Mouse (Mus musculus): ENCODE results near the gene Pced1a. TPM values are rescaled to one million over a fixed set of nuclear protein-coding genes. Genes with fewer than 3 reads are reported as not detected.

Pced1a gene
- polyA plus RNA-seq, 1 experiment from 2014 or later = 3.8 TPM

GRCm38 (mm10) chr2:130408194-130408593, 16.3 kb downstream of the Pced1a start:
- Histone ChIP-seq H3K4me1 (replicated peaks) (no peaks in the 10 kb centered on the region), H3K4me3 (replicated peaks) (no peak overlapping the region), H3K36me3 (no peaks in the 10 kb centered on the region), H3K4me2 (no peak overlapping the region), H3K9me3 (replicated peaks) (no peaks in the 10 kb centered on the region), H3K27ac (no peak overlapping the region), H3K27me3 (no peaks in the 10 kb centered on the region), H3K9ac (no peak overlapping the region)
- 31% methylated on average over 6 of the region's 6 CpGs for WGBS (ENCODE audit: insufficient replicate concordance)
- no peak for ATAC-seq (ENCODE audit: low read depth)
- no peak for DNase-seq

DNA sequence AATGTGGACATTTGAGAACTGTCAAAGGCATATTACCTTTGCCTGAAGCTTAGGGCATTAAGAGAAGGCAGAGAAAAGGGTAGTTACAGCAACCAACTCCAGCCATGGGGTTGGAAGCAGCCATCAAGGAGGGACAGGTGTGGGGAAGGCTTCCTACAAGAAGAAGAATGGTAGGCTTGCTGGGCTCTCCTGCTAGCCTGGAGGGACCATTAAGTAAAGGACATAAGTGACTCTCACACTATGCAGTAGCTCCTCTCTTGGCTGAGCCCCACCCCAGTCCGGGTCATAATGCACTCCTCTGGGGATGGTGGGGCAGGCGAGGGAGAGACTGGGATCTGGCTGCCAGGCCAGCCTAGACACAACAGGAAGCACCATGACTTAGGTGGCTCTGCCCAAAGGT, 18.3 kb downstream of the Pced1a start, which contains the start of gene Tmem239:
Gene Tmem239 (plus strand): TSS at position 301 of the 400 bp plus-strand sequence.
- ATAC-seq (ENCODE audit: low read depth) (no peak), DNase-seq (no peak)
- no peaks in the 10 kb centered on the region for H3K9me3 ChIP-seq (replicated peaks)
- no peak within 1 kb of the TSS for H3K9ac ChIP-seq
- H3K4me2 ChIP-seq = no peak within 1 kb of the TSS
- no peaks in the 10 kb centered on the region for H3K27me3 ChIP-seq
- 69% methylated on average over 2 of the region's 2 CpGs for WGBS (ENCODE audit: insufficient replicate concordance)
- no peaks in the 10 kb centered on the region for H3K36me3 ChIP-seq
- no peak within 1 kb of the TSS for H3K4me3 ChIP-seq (replicated peaks)
- no peak within 1 kb of the TSS for H3K27ac ChIP-seq
- H3K4me1 ChIP-seq (replicated peaks) = no peaks in the 10 kb centered on the region

DNA sequence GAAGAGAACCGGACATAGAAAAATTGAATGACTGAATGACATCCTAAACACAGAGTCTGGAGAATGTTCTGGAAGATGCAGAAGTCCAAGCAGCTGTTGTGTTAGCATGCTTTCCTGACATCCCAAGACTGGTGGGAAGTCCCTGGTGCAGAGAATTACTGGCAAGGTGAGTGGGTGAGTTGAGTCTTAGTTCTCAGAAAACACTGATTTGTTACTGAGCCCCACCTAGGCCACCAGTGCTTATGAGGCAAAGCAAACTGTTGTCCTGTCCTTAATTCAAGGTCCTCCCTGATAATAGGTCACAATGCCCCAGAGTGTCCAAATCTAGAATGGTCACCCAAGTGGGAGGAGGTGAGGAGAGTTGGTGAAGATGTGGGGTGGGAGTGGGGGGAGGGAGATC, 19.6 kb downstream of the Pced1a start, which contains the start of the genes Gm28372 and 1700020A23Rik:
Gene Gm28372 (plus strand): TSS at position 301 of the 400 bp plus-strand sequence.
Gene 1700020A23Rik (plus strand): TSS at position 321 of the 400 bp plus-strand sequence.
- no peak within 1 kb of the TSS for H3K9ac ChIP-seq
- ATAC-seq (ENCODE audit: low read depth) = no peak
- WGBS (ENCODE audit: insufficient replicate concordance) = 48% methylated on average over 1 of the region's 1 CpGs
- no peaks in the 10 kb centered on the region for H3K4me1 ChIP-seq (replicated peaks)
- DNase-seq = no peak
- H3K36me3 ChIP-seq = no peaks in the 10 kb centered on the region
- H3K4me3 ChIP-seq (replicated peaks) = no peak within 1 kb of the TSS
- 0 out of 2 replicates have a peak, but pooled peaks cover under 1% of the 10 kb centered on the region for H3K27me3 ChIP-seq
- no peak within 1 kb of the TSS for H3K27ac ChIP-seq
- H3K9me3 ChIP-seq (replicated peaks) = no peaks in the 10 kb centered on the region
- H3K4me2 ChIP-seq = no peak within 1 kb of the TSS

DNA sequence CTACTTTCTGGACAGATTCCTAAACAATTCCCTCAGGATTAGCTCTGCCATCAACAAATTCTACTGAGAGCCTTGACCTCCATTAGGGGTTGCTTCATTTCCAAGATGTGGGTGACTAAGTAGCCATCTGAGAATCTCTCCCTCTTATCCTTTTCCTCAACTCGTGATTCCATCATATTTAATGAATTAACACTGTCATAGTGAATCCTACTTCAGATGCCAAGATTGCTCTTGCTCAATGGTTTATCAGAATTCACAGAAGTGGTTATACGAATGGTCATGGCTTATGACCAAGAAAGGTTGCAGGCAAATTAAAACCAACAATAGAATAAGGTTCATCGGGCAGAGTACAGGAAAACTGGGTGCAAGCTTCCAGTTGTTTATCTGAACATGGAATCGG, 22.6 kb downstream of the Pced1a start:
- no peaks in the 10 kb centered on the region for H3K36me3 ChIP-seq
- H3K4me3 ChIP-seq (replicated peaks) = no peak overlapping the region
- no peak overlapping the region for H3K9ac ChIP-seq
- H3K27ac ChIP-seq = no peak overlapping the region
- DNase-seq (no peak), ATAC-seq (ENCODE audit: low read depth) (no peak)
- H3K4me2 ChIP-seq = no peak overlapping the region
- WGBS (ENCODE audit: insufficient replicate concordance) = 61% methylated on average over 4 of the region's 4 CpGs
- peaks cover 29% of the 10 kb centered on the region for H3K27me3 ChIP-seq
- H3K4me1 ChIP-seq (replicated peaks) = peaks cover 14% of the 10 kb centered on the region; the same call in 1 of the 2 replicates
- H3K9me3 ChIP-seq (replicated peaks) = no peaks in the 10 kb centered on the region

DNA sequence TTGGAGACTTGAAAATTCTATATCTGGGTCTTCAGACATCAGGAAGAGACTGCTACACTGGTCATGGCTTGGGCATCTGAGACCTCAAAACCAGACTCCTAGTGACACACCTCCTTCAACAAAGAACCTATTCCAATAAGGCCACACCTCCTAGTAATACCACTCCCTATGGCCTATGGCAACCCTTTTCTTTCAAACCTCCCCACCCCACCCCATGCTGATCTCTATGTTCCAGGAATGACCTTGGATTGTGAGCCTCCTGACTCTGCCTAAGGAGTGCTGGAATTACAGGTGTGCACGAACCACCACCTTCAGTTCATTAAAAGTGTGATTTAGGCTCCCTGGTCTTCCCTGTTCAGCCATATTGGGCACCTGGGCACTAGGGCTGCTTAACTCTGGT, 24.5 kb downstream of the Pced1a start:
- ATAC-seq (ENCODE audit: low read depth) = no peak
- H3K4me2 ChIP-seq = no peak overlapping the region
- H3K27me3 ChIP-seq = peaks cover 42% of the 10 kb centered on the region
- no peaks in the 10 kb centered on the region for H3K9me3 ChIP-seq (replicated peaks)
- H3K27ac ChIP-seq = no peak overlapping the region
- no peak for DNase-seq
- no peak overlapping the region for H3K9ac ChIP-seq
- H3K4me3 ChIP-seq (replicated peaks) = no peak overlapping the region
- H3K36me3 ChIP-seq = no peaks in the 10 kb centered on the region
- WGBS (ENCODE audit: insufficient replicate concordance) = 56% methylated on average over 1 of the region's 1 CpGs
- peaks cover 14% of the 10 kb centered on the region; the same call in 1 of the 2 replicates for H3K4me1 ChIP-seq (replicated peaks)

DNA sequence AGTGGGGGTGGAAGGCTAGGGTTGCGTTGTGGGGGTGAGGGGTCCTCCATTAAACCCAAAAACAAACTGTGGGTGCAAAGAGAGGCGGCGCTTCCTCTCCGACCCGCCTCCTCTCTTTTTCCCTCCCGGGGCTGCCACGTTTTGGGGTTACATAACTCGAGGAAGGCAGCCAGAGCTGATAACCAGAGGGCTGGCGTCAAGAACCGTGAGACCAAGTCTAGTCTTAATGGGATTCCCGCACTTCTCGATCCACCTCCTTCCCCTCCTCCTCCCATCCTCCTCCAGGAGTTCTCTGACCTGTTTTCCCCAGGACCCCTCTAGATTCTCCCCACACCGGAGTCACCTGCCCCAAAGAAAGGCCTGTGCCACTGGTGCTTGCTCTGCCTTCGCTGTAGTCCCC, 26.4 kb downstream of the Pced1a start:
- no peaks in the 10 kb centered on the region for H3K9me3 ChIP-seq (replicated peaks)
- H3K4me2 ChIP-seq = peak overlapping the region; percentile 65
- no peaks in the 10 kb centered on the region for H3K36me3 ChIP-seq
- H3K4me1 ChIP-seq (replicated peaks) = peaks cover 14% of the 10 kb centered on the region; the same call in 1 of the 2 replicates
- H3K27me3 ChIP-seq = peaks cover 42% of the 10 kb centered on the region
- DNase-seq (no peak), ATAC-seq (ENCODE audit: low read depth) (no peak)
- H3K27ac ChIP-seq = no peak overlapping the region
- 14% methylated on average over 14 of the region's 14 CpGs for WGBS (ENCODE audit: insufficient replicate concordance)
- H3K9ac ChIP-seq = no peak overlapping the region
- H3K4me3 ChIP-seq (replicated peaks) = peak overlapping the region; percentile 53; the same call in 1 of the 2 replicates

GRCm38 (mm10) chr2:130397186-130397985, 27.1 kb downstream of the Pced1a start, which contains the start of gene Cpxm1:
Gene Cpxm1 (minus strand): TSS chr2:130397574.
- DNase-seq = no peak
- Histone ChIP-seq H3K4me2 (peak within 1 kb of the TSS; percentile 65), H3K9me3 (replicated peaks) (no peaks in the 10 kb centered on the region), H3K4me3 (replicated peaks) (peak within 1 kb of the TSS; percentile 53), H3K9ac (peak within 1 kb of the TSS; percentile 48), H3K27me3 (peaks cover 42% of the 10 kb centered on the region), H3K36me3 (no peaks in the 10 kb centered on the region), H3K4me1 (replicated peaks) (peaks cover 14% of the 10 kb centered on the region; the same call in 1 of the 2 replicates), H3K27ac (no peak within 1 kb of the TSS)
- 2% methylated on average over 39 of the region's 53 CpGs for WGBS (ENCODE audit: insufficient replicate concordance)
- ATAC-seq (ENCODE audit: low read depth) = peak; percentile 51; the same call in 1 of the 2 replicates

DNA sequence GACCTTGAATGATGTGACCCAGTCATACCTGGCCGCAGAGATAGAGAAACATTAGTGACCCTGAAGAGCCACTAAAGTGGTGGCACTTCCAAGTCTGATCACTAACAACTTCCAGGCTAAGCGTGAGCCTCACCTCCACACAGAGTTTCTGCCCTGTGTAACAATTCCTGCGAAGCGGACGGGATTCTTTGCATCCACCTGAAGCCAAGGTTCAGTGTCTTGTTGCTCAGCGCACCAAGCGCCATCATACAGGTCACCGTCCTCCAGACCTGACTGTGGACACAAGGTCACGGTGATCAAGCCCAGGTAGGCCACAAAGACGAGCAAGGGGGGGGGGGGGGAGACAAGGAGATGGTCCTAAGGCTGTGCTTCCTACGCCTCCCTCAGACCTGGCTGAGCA, 28.8 kb downstream of the Pced1a start:
- Histone ChIP-seq H3K4me3 (replicated peaks) (no peak overlapping the region), H3K9me3 (replicated peaks) (no peaks in the 10 kb centered on the region), H3K9ac (no peak overlapping the region), H3K27me3 (peaks cover 42% of the 10 kb centered on the region), H3K4me2 (no peak overlapping the region), H3K4me1 (replicated peaks) (peaks cover 14% of the 10 kb centered on the region; the same call in 1 of the 2 replicates), H3K36me3 (no peaks in the 10 kb centered on the region), H3K27ac (no peak overlapping the region)
- no peak for DNase-seq
- WGBS (ENCODE audit: insufficient replicate concordance) = 75% methylated on average over 11 of the region's 11 CpGs
- no peak for ATAC-seq (ENCODE audit: low read depth)

DNA sequence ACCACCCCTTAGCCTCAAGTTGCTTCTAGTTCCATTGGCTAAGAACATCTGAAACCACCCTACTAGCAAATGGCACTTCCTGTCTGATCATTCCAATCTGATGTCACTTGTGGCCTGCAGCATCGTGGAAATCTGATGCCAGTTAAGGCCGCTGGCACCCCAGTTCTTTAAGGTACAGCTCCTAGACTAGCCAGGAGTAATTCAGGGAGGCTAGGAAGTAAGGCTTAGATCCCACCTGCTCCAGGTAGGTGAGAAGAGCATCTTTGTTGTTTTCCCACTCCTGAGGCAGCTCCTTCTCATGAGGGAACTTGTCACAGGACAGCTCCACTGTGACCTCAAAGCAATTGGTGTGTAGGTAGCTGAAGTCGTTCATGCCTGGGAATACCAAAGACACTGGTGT, 31.7 kb downstream of the Pced1a start:
- no peak overlapping the region for H3K4me3 ChIP-seq (replicated peaks)
- H3K4me1 ChIP-seq (replicated peaks) = peaks cover 8% of the 10 kb centered on the region; the same call in 1 of the 2 replicates
- H3K9me3 ChIP-seq (replicated peaks) = no peaks in the 10 kb centered on the region
- no peaks in the 10 kb centered on the region for H3K36me3 ChIP-seq
- no peak for DNase-seq
- no peak overlapping the region for H3K9ac ChIP-seq
- 67% methylated on average over 3 of the region's 3 CpGs for WGBS (ENCODE audit: insufficient replicate concordance)
- H3K4me2 ChIP-seq = no peak overlapping the region
- ATAC-seq (ENCODE audit: low read depth) = no peak
- peaks cover 22% of the 10 kb centered on the region for H3K27me3 ChIP-seq
- H3K27ac ChIP-seq = no peak overlapping the region

GRCm38 (mm10) chr2:130390993-130391625, 33.4 kb downstream of the Pced1a start:
- WGBS (ENCODE audit: insufficient replicate concordance) = 58% methylated on average over 11 of the region's 11 CpGs
- ATAC-seq (ENCODE audit: low read depth) = no peak

DNA sequence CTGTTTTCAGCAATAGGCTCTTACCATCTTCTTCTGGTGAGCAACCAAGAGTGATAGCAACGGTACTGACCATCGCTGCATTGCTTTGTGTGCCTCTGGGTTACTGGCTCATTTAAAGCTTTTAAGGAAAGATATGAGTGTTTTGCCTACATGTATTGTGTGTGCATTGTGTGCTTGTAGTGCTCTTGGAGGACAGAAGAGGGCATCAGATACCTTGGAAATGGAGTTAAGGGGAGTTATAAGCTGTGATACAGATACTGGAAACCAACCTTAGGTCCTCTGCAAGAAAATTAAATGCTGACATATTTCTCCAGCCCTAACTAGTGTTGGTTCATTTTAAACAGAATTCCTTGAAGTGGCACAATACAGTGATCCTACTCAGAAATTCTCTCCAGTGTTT, 35.7 kb downstream of the Pced1a start:
- no peaks in the 10 kb centered on the region for H3K36me3 ChIP-seq
- H3K27ac ChIP-seq = no peak overlapping the region
- no peak overlapping the region for H3K4me2 ChIP-seq
- H3K9me3 ChIP-seq (replicated peaks) = no peaks in the 10 kb centered on the region
- H3K4me1 ChIP-seq (replicated peaks) = no peaks in the 10 kb centered on the region
- 60% methylated on average over 2 of the region's 2 CpGs for WGBS (ENCODE audit: insufficient replicate concordance)
- H3K9ac ChIP-seq = no peak overlapping the region
- no peak for DNase-seq
- no peak for ATAC-seq (ENCODE audit: low read depth)
- no peak overlapping the region for H3K4me3 ChIP-seq (replicated peaks)
- H3K27me3 ChIP-seq = no peaks in the 10 kb centered on the region

More at GRCm38 (mm10) chr2:130390993-130391625, 33.4 kb downstream of the Pced1a start:
- Histone ChIP-seq H3K4me3 (replicated peaks) (no peak overlapping the region), H3K27ac (no peak overlapping the region), H3K9ac (no peak overlapping the region), H3K4me1 (replicated peaks) (no peaks in the 10 kb centered on the region), H3K36me3 (no peaks in the 10 kb centered on the region), H3K4me2 (no peak overlapping the region), H3K9me3 (replicated peaks) (no peaks in the 10 kb centered on the region), H3K27me3 (peaks cover 4% of the 10 kb centered on the region)
- DNase-seq = no peak
